Mouse (Mus musculus): ENCODE measurements around the gene Usp6nl. TPM values are rescaled to one million over a fixed set of nuclear protein-coding genes. Genes with fewer than 3 reads are reported as not detected.

The Usp6nl gene
- polyA plus RNA-seq, 1 experiment from 2014 or later, result 11.8 TPM

GRCm38 (mm10) chr2:6335032-6335735 lies 12.7 kb downstream of the Usp6nl start:
- ATAC-seq, result peak; percentile 82
- Histone ChIP-seq H3K27ac (peak overlapping the region; percentile 70), H3K4me2 (replicated peaks) (peak overlapping the region; percentile 19; the same call in 1 of the 2 replicates), H3K9me3 (no peaks in the 10 kb centered on the region), H3K27me3 (replicated peaks) (no peaks in the 10 kb centered on the region), H3K4me1 (replicated peaks) (peaks cover 29% of the 10 kb centered on the region), H3K4me3 (replicated peaks) (no peak overlapping the region), H3K36me3 (no peaks in the 10 kb centered on the region), H3K9ac (no peak overlapping the region)
- 60% methylated on average over 14 of the region's 14 CpGs for WGBS

GRCm38 (mm10) chr2:6336013-6336412 lies 13.5 kb downstream of the Usp6nl start:
- peaks cover 31% of the 10 kb centered on the region for H3K4me1 ChIP-seq (replicated peaks)
- no peak overlapping the region for H3K4me3 ChIP-seq (replicated peaks)
- WGBS, result 82% methylated on average over 1 of the region's 1 CpGs
- no peaks in the 10 kb centered on the region for H3K36me3 ChIP-seq
- no peak overlapping the region for H3K4me2 ChIP-seq (replicated peaks)
- H3K27ac ChIP-seq, result no peak overlapping the region
- no peaks in the 10 kb centered on the region for H3K27me3 ChIP-seq (replicated peaks)
- ATAC-seq, result no peak
- H3K9me3 ChIP-seq, result no peaks in the 10 kb centered on the region
- H3K9ac ChIP-seq, result no peak overlapping the region

- no peak for ATAC-seq
- 85% methylated on average over 3 of the region's 3 CpGs for WGBS
- H3K4me3 ChIP-seq (replicated peaks), result no peak overlapping the region
- no peaks in the 10 kb centered on the region for H3K9me3 ChIP-seq
- no peaks in the 10 kb centered on the region for H3K27me3 ChIP-seq (replicated peaks)
- no peak overlapping the region for H3K9ac ChIP-seq
- no peak overlapping the region for H3K27ac ChIP-seq
- no peak overlapping the region for H3K4me2 ChIP-seq (replicated peaks)
- H3K36me3 ChIP-seq, result no peaks in the 10 kb centered on the region
- peaks cover 30% of the 10 kb centered on the region for H3K4me1 ChIP-seq (replicated peaks)
Observed at GRCm38 (mm10) chr2:6336649-6337048, 14.2 kb downstream of the Usp6nl start.

- 75% methylated on average over 2 of the region's 2 CpGs for WGBS
- no peak for ATAC-seq
Observed at GRCm38 (mm10) chr2:6337436-6337835, 15.0 kb downstream of the Usp6nl start.

GRCm38 (mm10) chr2:6338031-6338629 lies 15.7 kb downstream of the Usp6nl start:
- Histone ChIP-seq H3K36me3 (no peaks in the 10 kb centered on the region), H3K27me3 (replicated peaks) (no peaks in the 10 kb centered on the region), H3K9me3 (no peaks in the 10 kb centered on the region), H3K4me3 (replicated peaks) (no peak overlapping the region), H3K4me2 (replicated peaks) (no peak overlapping the region), H3K27ac (no peak overlapping the region), H3K4me1 (replicated peaks) (peaks cover 25% of the 10 kb centered on the region), H3K9ac (no peak overlapping the region)
- no peak for ATAC-seq
- WGBS, result 79% methylated on average over 9 of the region's 9 CpGs

More at GRCm38 (mm10) chr2:6337436-6337835, 15.0 kb downstream of the Usp6nl start:
- Histone ChIP-seq H3K9me3 (no peaks in the 10 kb centered on the region), H3K4me2 (replicated peaks) (no peak overlapping the region), H3K36me3 (no peaks in the 10 kb centered on the region), H3K27ac (no peak overlapping the region), H3K27me3 (replicated peaks) (no peaks in the 10 kb centered on the region), H3K4me1 (replicated peaks) (peaks cover 29% of the 10 kb centered on the region), H3K9ac (no peak overlapping the region), H3K4me3 (replicated peaks) (no peak overlapping the region)

- peaks cover 16% of the 10 kb centered on the region for H3K4me1 ChIP-seq (replicated peaks)
- H3K4me3 ChIP-seq (replicated peaks), result no peak overlapping the region
- H3K4me2 ChIP-seq (replicated peaks), result no peak overlapping the region
- no peaks in the 10 kb centered on the region for H3K36me3 ChIP-seq
- H3K9ac ChIP-seq, result no peak overlapping the region
- 86% methylated on average over 2 of the region's 2 CpGs for WGBS
- no peak overlapping the region for H3K27ac ChIP-seq
- no peak for ATAC-seq
- H3K27me3 ChIP-seq (replicated peaks), result no peaks in the 10 kb centered on the region
- no peaks in the 10 kb centered on the region for H3K9me3 ChIP-seq
Observed at GRCm38 (mm10) chr2:6340439-6340838, 18.0 kb downstream of the Usp6nl start.

GRCm38 (mm10) chr2:6341496-6341895 lies 19.0 kb downstream of the Usp6nl start:
- peak; percentile 55; the same call in 1 of the 2 replicates for ATAC-seq

GRCm38 (mm10) chr2:6349256-6350092 lies 27.0 kb downstream of the Usp6nl start:
- H3K4me1 ChIP-seq (replicated peaks), result peaks cover 21% of the 10 kb centered on the region
- peak; percentile 34; the same call in 1 of the 2 replicates for ATAC-seq
- no peaks in the 10 kb centered on the region for H3K9me3 ChIP-seq
- H3K36me3 ChIP-seq, result no peaks in the 10 kb centered on the region
- H3K27me3 ChIP-seq (replicated peaks), result no peaks in the 10 kb centered on the region
- H3K27ac ChIP-seq, result 0 out of 2 replicates have a peak overlapping the region, but pooled peaks have one; percentile 6
- no peak overlapping the region; the same call in 1 of the 2 replicates for H3K4me2 ChIP-seq (replicated peaks)
- whole genome bisulfite sequencing, result 75% methylated on average over 11 of the region's 11 CpGs
- H3K9ac ChIP-seq, result no peak overlapping the region
- H3K4me3 ChIP-seq (replicated peaks), result no peak overlapping the region

More at GRCm38 (mm10) chr2:6341496-6341895, 19.0 kb downstream of the Usp6nl start:
- H3K9ac ChIP-seq, result no peak overlapping the region
- H3K36me3 ChIP-seq, result no peaks in the 10 kb centered on the region
- no peaks in the 10 kb centered on the region for H3K27me3 ChIP-seq (replicated peaks)
- no peak overlapping the region for H3K27ac ChIP-seq
- 62% methylated on average over 7 of the region's 7 CpGs for WGBS
- no peak overlapping the region for H3K4me3 ChIP-seq (replicated peaks)
- no peaks in the 10 kb centered on the region for H3K9me3 ChIP-seq
- peaks cover 16% of the 10 kb centered on the region for H3K4me1 ChIP-seq (replicated peaks)
- no peak overlapping the region for H3K4me2 ChIP-seq (replicated peaks)

GRCm38 (mm10) chr2:6350164-6350563 lies 27.7 kb downstream of the Usp6nl start:
- no peak overlapping the region for H3K9ac ChIP-seq
- 0 out of 2 replicates have a peak overlapping the region, but pooled peaks have one; percentile 6 for H3K27ac ChIP-seq
- H3K27me3 ChIP-seq (replicated peaks), result no peaks in the 10 kb centered on the region
- peak; percentile 69 for ATAC-seq
- H3K36me3 ChIP-seq, result no peaks in the 10 kb centered on the region
- H3K4me1 ChIP-seq (replicated peaks), result peaks cover 21% of the 10 kb centered on the region
- H3K4me2 ChIP-seq (replicated peaks), result no peak overlapping the region; the same call in 1 of the 2 replicates
- H3K9me3 ChIP-seq, result no peaks in the 10 kb centered on the region
- H3K4me3 ChIP-seq (replicated peaks), result no peak overlapping the region
- 67% methylated on average over 9 of the region's 9 CpGs for WGBS

- WGBS, result 74% methylated on average over 7 of the region's 7 CpGs
- Histone ChIP-seq H3K4me1 (replicated peaks) (peaks cover 21% of the 10 kb centered on the region), H3K9me3 (no peaks in the 10 kb centered on the region), H3K36me3 (no peaks in the 10 kb centered on the region), H3K4me3 (replicated peaks) (no peak overlapping the region), H3K27ac (no peak overlapping the region), H3K9ac (no peak overlapping the region), H3K4me2 (replicated peaks) (no peak overlapping the region), H3K27me3 (replicated peaks) (no peaks in the 10 kb centered on the region)
- ATAC-seq, result no peak
Observed at GRCm38 (mm10) chr2:6350931-6351695, 28.6 kb downstream of the Usp6nl start.

- H3K9ac ChIP-seq, result no peak overlapping the region
- peaks cover 21% of the 10 kb centered on the region for H3K4me1 ChIP-seq (replicated peaks)
- H3K27me3 ChIP-seq (replicated peaks), result no peaks in the 10 kb centered on the region
- no peaks in the 10 kb centered on the region for H3K9me3 ChIP-seq
- peak; percentile 36 for ATAC-seq
- 17% methylated on average over 14 of the region's 14 CpGs for WGBS
- peak overlapping the region; percentile 4; the same call in 1 of the 2 replicates for H3K4me3 ChIP-seq (replicated peaks)
- no peaks in the 10 kb centered on the region for H3K36me3 ChIP-seq
- H3K27ac ChIP-seq, result peak overlapping the region; percentile 30
- H3K4me2 ChIP-seq (replicated peaks), result peak overlapping the region; percentile 53
Observed at GRCm38 (mm10) chr2:6352541-6352971, 30.1 kb downstream of the Usp6nl start.
